Mouse (Mus musculus): ENCODE results near the gene Zbtb40. TPM values are rescaled to one million over a fixed set of nuclear protein-coding genes. Genes with fewer than 3 reads are reported as not detected.
A peak's percentile ranks its signal among the peaks of the same experiment; 100 is the strongest.

Zbtb40 gene
- 1 to 10 TPM; 4.8 to 8.3 TPM for polyA plus RNA-seq (2017; shearing (Covaris generic))

GRCm38 (mm10) chr4:137048550-137049032 lies at the start of gene Zbtb40:
Gene Zbtb40, minus strand, starts transcription at chr4:137048801.
- ATAC-seq = peak; percentile 97

GRCm38 (mm10) chr4:137097984-137098327 lies 49.4 kb upstream of the Zbtb40 start:
- no peak for ATAC-seq

- ATAC-seq = no peak
These were observed 48.8 kb upstream of the Zbtb40 start for GRCm38 (mm10) chr4:137097246-137097983.

GRCm38 (mm10) chr4:137096353-137096752 lies 47.8 kb upstream of the Zbtb40 start:
- ATAC-seq = no peak

GRCm38 (mm10) chr4:137085083-137085810 lies 36.6 kb upstream of the Zbtb40 start:
- ATAC-seq = no peak

- no peak for ATAC-seq
These were observed 34.3 kb upstream of the Zbtb40 start for GRCm38 (mm10) chr4:137082866-137083265.

GRCm38 (mm10) chr4:137081401-137081800 lies 32.8 kb upstream of the Zbtb40 start:
- ATAC-seq = no peak

GRCm38 (mm10) chr4:137077216-137077615 lies 28.6 kb upstream of the Zbtb40 start:
- ATAC-seq = no peak

GRCm38 (mm10) chr4:137071204-137071603 lies 22.6 kb upstream of the Zbtb40 start:
- ATAC-seq = no peak

- ATAC-seq = peak; percentile 92
These were observed 19.9 kb upstream of the Zbtb40 start for GRCm38 (mm10) chr4:137068491-137068890.

- ATAC-seq = no peak
These were observed 17.2 kb upstream of the Zbtb40 start for GRCm38 (mm10) chr4:137065846-137066245.

- no peak for ATAC-seq
These were observed 6.3 kb upstream of the Zbtb40 start for GRCm38 (mm10) chr4:137054932-137055331.

- ATAC-seq = no peak
These were observed 5.2 kb upstream of the Zbtb40 start for GRCm38 (mm10) chr4:137053810-137054209.

GRCm38 (mm10) chr4:137047840-137048549 lies 606 bp downstream of the Zbtb40 start:
- ATAC-seq = peak; percentile 33

- ATAC-seq = no peak
These were observed 2.5 kb downstream of the Zbtb40 start for GRCm38 (mm10) chr4:137046110-137046509.

GRCm38 (mm10) chr4:137044516-137044915 lies 4.1 kb downstream of the Zbtb40 start:
- no peak for ATAC-seq

GRCm38 (mm10) chr4:137043799-137044198 lies 4.8 kb downstream of the Zbtb40 start:
- ATAC-seq = no peak

- ATAC-seq = no peak
These were observed 6.6 kb downstream of the Zbtb40 start for GRCm38 (mm10) chr4:137042039-137042438.

- no peak for ATAC-seq
These were observed 7.4 kb downstream of the Zbtb40 start for GRCm38 (mm10) chr4:137041161-137041621.

GRCm38 (mm10) chr4:137039441-137039840 lies 9.2 kb downstream of the Zbtb40 start:
- ATAC-seq = no peak

GRCm38 (mm10) chr4:137038501-137038900 lies 10.1 kb downstream of the Zbtb40 start:
- ATAC-seq = no peak

- no peak for ATAC-seq
These were observed 10.5 kb downstream of the Zbtb40 start for GRCm38 (mm10) chr4:137038096-137038495.

Data from CD4-positive, CD25-positive, alpha-beta regulatory T cell, adult 4 months (primary cell).